Mouse (Mus musculus) heart, adult 18-20 months (tissue): ENCODE measurements at regions not wholly inside any gene's neighbourhood (a gene's known extent, or its start where the extent isn't known, plus 50 kb on each side); places are given as distances from the start of the nearest gene placed in this dataset.
"Not testable (repeated sequence)": the region's sequence is repeated elsewhere in the genome, so short reads cannot be mapped to it uniquely, and the experiment has no call there.

Experiments used
- DNase-seq, 2 experiments: peaks; one replicate each; pipeline ENCODE4 v3.0.0; 2021 to 2022; ENCODE audit warnings: mixed read lengths in 1 of 2

DNA sequence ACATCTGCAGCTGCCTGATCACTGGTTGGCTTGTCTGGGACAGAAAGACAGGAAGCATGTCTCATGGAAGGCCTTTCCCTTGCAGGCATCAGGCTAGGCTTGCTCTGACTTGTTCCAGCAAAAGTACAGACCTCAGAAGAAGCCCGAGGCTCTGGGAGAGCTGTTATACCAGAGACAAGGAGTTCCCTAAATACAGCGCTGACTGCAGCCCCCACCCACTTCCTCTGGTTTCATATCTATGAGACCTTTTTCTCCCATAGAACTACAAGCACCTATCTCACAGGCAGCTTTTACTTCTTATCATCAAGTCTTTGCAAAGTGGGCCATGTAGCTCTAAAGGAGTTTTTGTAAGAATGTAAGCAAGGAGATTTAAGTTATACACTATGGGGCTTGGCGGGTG lies 312.2 kb upstream of the Vmn1r3 start:
- DNase-seq, result not testable (repeated sequence)

DNA sequence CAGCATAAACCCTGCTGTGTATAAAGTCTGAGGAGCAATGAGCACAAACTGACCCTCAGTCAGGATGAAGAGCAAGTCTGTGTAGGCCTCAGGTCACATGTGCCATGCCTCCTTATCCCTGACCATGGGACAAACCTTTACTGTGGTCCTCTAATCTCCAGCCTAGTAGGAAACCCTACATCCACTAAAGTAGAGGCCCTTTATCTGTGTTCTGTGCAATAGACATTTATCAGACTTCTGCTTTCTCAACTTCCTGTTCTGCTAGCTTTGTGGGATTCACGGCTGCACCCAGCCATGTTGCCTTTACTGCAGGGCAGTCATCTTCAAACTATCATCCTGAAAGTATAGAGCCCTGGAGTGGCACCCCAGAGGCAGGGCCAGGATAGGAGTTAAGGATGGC lies 310.8 kb upstream of the Vmn1r3 start:
- not testable (repeated sequence) for DNase-seq

DNA sequence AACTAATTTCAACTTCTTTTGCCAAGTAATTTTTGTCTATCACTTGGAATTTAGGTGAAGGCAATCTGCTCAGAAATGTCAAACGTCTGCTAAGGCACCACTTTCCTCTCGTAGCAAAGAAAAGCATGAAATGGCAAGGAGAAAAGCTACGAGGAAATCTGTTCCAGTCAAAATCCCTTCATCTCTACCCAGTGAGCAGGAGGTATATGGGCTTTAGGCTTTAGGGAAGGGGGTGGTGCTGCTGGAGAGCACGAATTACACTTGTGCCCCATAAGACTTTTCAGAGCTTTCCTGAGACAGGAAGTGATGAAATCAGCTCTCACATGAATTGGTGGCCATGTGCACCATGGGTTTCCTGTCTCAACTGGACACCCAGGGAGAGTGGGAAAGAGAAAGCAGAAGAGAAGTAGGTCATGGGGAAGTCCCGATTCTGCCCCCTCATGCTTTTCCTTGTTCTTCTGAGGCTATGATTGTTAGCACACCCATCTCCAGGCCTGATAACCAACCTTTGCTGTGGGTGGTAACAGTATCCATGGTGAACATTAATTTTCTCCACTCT lies 309.0 kb upstream of the Vmn1r3 start:
- DNase-seq, result not testable (repeated sequence)

DNA sequence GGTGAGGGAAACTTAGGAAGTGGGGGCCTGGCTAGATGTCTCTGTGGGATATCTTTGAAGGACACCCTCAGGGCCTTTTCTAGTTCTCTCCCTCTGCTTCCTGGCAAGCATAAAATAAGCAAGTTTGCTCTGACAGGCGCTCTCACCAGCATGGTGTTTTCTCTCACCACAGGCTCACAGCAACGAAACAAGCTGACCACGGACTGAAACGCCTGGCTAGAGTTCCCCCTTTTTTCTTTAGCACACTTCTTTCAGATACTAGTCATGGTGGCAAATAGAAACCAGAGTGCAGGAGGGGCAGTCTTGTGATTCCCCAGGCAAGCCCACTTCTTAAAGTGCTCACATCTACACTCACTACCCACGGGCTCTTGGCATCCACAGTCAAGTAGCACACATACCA lies 305.7 kb upstream of the Vmn1r3 start:
- not testable (repeated sequence) for DNase-seq

DNA sequence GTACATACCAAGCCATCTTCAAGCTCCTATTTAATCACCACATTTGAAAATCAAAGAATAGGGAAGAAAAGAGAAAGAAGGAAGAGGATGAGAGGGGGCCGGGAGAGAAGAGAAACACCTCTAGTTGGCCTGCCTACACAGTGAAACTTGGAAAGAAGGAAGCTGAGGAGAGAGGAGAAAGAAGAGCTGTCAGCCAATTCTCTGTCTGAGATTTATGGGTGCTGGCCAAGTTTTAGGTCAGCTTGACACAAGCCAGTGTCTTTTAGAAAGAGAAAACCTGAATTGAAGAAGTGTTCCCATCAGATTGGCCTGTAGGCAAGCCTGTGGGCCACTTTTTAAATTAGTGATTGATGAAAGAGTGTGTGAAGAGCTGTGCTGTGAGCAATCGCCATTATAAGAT lies 296.9 kb upstream of the Vmn1r3 start:
- peak in 1 of 2 experiments; percentile 2 for DNase-seq

DNA sequence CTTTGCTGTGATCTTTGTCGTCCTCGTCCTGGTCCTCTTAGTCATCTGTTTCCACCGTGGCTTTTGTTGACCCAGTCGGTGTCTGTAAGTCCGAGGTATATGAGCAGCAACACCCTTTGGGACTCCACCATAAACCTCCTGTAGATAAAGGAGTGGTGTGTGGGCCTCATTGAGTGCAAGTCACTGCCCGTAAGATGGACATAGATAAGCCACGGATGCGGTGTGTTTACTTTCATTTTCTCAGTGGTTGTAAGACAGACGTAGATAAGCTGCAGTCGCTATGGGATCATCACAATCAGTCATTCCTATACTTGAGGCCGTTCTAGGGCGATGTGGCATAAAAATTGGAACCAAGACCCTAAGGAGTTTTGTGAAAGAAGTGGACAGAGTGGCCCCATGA lies 271.6 kb upstream of the Vmn1r3 start:
- DNase-seq, result no peak

DNA sequence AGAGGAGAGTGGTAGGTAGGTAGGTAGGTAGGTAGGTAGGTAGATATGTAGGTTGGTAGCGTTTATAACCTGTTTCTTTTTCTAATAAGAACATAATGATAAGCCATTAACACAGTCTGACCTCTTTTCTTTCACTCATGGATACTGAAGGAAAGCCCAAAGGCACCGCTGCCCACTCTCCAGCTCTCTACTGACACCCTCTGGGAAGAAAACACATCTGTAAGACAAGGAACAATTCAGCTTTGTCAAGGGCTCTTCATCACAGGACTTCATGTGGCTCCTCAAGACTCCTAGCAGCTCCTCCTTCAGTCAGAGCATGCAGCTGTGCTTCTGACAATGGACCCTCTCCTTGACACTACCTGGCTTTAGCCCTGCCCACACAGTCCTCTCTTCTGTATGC lies 252.2 kb upstream of the Vmn1r3 start:
- DNase-seq, result not testable (repeated sequence)

DNA sequence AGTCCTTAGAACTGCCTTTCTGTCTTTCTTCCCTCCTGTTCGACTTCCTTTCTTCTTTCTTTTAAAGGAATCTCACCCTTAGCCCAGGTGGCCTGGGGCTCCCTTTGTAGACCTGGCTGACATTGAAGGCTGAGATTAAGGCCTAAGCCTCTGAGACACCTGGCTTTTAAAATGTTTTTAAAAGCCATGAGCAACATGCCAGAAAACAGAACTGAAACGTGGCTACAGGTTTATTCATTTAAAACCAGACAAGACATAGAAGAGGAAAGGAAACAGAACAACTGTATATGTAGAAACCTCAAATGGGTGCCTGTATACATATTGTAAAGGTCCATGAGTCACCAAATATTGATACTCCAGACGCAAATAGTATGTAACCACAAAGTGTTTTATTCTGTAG lies 242.8 kb upstream of the Vmn1r3 start:
- no peak for DNase-seq

DNA sequence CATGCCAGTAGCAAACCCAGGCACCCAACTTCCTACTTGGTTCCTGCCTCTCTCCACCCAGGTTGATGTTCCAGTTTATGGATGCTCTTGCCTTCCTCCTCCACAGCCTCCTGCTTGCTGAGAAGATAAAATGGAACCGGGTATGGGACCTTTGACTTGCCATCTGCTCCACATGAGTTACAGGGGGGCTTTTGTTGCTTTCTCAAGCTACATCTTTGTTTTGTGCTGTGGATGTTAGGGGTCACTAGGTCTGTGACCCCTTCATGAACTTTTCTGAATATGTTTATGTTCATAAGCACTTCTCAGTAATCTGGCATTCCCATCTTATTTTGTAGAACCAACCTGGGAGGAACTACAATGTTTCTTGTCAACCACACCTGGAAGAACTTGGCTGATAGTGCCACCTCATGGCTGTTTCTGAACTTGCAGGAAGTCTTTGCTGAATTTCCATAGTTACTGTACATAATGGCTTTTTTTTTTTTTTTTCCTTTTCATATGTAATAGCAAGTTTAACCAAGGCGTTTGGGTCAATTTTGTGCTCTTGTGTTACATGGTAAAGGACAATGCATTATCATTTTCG lies 234.9 kb upstream of the Vmn1r3 start:
- DNase-seq, result peak; percentile 16 to 58

DNA sequence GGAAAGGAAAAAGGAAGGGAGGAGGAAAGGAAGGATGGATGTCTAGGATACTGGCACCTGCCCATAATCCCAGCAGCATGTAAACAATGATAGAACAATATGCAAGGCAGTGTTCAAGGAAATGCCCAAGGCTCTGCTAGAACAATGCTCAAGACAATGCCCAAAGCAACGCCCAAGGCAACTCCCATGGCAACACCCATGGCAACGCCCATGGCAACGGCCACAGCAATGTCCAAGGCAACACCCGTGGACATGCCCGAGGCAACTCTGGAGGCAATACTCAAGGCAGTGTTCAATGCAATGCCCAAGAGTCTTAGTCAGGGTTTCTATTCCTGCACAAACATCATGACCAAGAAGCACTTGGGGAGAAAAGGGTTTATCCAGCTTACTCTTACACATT lies 231.5 kb upstream of the Vmn1r3 start:
- no peak for DNase-seq

DNA sequence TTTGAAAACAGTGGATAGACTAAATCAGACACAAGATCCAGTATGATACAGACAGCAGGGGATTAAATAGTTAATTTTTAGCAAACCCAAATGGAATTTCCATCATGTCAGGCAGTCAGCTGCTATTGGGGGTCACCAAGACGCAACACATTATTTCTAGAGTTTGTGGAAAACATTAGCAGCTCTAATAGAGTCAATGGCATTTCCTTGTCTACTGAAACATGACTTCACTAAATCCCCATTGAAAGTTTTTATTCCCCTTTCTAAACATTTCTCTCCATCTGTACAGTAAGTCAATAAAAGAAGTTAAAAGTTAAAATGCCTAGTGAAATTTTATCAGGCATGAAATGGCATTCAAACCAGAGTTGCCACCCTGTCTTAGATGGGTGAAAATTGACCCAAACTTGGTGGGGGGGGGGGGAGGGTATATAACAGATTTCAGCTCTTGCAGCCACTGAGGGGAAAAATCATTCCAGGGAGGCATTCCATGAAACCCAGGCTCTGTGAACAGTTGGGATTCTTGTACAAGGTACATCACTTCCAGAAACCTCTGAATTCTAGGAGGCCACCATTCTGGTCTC lies 229.4 kb upstream of the Vmn1r3 start:
- DNase-seq, result not testable (repeated sequence)

DNA sequence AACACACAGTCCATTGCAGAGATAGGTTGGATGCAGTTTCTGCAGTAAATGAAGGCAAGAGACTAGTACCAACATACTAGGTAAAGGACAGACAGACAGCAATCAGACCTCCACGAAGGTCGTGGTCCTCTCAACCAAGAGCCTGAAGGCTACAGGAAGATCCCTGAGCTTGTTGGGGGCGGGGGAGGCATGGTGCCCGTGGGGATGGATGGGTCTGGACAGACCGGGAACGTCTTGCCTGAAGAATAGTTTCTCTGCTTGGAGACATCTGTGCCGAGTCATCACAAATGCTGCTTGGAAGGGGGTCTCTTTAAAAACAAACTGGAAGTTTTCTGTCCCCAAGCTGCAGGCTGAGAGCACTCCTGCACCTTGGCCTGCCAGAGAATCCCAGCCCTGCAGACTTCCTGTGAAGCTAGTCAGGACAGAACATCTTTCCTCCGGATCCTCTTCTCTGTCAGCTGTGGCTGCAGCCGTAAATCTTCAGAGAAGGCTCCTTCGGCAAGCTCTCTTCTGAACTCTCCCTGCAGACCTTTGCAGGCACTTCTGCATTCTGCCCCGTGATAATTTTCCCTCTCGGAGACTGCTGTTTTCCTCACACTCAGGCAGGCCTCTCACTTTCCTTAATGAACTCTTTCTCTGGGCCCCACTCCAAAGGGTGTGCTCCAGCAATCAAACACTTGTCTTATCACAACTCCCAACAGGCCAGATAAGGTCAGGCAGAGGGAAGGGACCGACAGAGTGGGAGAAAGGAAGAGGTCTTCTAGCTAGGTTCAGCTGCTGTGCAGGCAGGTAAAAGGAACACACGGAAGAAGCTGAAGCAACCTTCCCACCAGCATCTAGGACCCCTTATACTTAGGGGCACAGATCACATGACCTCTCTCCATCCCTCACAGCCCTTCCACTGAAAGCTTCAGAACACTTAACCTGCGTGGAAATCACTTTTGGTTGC lies 228.6 kb upstream of the Vmn1r3 start:
- DNase-seq, result no peak

DNA sequence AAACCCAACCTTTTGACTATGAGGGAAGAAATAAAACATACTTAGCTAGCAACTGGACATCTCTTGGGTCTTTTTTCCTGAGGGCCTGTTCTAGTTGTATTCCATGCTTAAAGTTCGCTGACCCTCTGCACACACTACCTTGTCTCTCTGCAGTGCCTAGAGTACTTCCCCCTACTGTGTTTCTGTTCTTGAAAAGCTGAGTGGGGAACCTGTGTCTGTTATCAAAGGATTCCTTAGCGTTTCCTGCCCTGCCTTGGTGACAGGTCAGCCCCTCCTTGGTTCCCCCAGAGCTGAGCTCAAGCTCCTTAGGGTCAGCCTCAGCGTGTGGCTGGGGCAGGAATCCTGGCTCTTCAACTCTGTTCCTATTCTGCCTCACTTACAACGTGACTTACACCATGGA lies 227.2 kb upstream of the Vmn1r3 start:
- not testable (repeated sequence) for DNase-seq

DNA sequence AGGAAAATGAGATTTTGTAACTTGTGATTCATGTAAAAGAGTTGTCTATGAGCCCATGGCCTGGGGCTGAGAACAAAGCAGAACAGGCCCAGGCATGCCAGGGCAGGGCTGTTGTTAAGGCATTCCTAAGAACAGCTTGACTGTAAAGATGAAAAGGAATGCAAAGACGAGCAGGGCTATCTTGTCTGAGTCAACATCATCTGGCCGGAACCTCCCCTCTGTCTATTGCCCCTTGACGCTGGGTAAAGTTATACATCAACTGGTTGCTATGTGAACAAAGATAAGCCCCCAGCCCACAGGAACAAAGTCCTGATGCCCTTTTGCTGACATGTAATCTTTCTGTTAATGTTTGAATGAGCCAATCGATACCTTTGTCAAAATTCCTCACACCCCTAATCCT lies 217.7 kb upstream of the Vmn1r3 start:
- DNase-seq, result not testable (repeated sequence)

DNA sequence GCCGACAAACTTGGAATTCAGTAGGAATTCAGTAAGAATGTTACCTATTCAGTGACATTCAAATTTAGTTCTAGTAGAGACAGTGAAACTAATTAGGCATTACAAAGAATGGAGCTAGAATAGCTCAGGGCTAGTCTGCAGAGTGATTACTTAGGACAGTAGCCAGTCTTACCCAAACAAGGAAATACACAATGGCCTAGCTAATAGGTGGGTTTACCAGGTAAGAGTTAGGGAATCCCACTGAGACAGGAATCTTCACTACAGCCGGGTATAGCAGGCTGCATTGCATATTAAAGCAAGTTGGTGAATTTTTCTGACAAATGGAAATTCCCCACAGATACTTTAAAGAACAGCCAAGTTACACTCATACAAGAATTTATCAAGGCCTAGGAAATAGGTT lies 216.6 kb upstream of the Vmn1r3 start:
- not testable (repeated sequence) for DNase-seq

DNA sequence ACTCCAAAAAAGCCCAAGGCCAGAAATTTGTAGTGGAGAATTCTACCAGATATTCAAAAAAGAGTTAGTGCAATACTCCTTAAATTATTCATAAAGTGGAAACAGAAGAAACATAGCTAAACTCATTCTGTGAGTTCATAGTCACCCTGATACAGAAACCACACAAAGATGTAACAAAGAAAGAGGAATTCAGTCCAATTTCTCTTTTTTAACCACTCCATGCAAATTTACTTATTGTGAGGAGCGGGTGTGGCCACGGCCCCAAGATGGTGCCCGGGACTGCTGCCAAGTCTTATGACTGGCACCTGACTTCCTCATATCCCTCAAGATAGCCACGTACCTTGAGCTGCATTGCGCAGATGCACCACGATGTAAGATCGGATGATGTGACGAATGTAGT lies 206.4 kb upstream of the Vmn1r3 start:
- DNase-seq, result not testable (repeated sequence)

DNA sequence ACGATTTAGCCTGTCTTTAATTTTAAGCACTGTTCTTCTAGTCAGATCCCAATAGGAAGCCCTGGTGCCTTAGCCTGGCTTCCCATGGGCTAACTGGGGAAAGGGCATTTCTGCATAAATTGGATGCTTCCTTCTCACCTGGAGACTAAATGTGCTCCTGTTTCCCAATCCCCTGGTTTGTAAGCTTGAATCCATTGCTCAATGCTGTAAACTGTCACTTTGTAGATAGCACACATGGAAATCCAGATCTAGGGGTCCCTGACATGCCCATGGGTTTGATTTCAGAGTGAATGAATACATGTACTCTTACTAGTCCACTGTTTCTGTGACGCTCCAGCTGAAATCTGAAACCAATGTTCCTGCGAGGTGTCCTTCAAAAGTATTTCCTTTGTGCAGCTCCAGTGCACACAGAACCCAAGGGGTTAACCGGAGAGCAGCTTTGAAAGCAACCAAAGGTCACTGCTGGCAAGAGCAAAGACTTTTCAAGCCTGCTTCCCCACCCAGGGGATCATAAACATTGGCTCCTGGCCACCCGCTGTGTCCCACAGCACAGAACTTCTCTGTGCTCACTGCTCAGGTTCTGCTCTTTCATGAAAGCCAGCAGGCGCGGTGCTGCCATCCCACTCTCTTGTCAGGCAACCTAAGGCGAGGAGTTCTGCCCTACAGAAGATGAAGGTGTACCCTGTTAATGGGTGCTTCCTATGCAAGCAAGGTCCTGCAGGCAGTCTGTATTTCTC lies 188.0 kb upstream of the Vmn1r3 start:
- DNase-seq, result not testable (repeated sequence)

DNA sequence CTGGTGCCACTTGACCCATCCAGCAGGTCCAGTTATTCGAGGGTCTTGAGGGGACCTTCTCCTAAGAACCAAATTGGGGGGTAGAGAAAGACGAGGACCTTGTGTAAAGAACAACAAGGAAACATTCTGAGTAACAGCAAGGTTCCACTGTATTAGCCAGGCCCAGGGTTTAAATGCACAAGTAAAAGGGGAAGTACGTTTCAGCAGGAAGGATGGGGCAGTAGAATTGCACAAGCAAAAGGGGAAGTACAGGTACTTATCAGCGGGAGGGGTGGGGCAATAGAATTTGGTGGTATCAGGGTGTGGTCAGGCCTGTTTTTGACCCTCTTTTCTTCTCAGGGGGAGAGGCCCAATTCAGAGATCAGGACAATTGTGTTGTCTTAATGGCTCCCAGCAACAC lies 182.9 kb upstream of the Vmn1r3 start:
- not testable (repeated sequence) for DNase-seq

DNA sequence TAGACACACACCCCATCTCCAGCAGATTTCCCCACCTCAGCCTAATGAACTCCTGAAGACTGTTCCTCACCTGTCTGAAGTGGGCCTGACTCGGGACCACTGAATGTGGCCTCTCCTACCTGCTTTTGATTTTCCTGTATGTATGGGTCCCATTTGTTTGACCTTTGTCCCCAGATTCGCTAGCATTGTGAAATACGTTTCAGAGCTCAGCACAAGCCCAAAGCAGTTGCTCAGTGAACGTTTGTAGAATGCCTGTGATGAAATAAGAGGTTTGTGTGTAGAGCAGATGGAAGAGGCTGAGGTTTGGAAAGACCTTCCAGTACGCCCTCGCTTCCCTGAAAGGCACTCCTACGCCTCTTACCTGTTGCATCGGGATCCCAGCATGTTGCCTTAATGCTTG lies 158.3 kb upstream of the Vmn1r3 start:
- not testable (repeated sequence) for DNase-seq

DNA sequence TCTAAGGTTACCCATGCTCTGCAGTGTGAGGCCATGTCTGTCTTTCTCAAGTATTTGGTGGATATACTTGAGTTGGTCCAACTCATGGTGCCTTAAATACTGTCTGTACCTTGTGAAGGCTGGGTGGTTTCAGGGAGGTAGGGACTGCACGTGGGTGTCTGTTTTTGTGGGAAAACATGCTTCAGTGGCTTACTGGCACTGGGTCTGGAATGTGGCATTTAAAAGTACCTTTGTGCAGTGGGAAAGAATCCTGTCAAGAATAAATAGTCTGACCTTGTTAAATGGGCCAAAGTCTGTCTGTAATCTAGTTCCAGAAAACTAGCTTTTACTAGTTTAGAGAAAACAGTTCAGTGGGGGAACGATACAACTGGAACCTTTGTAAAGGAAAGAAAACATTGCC lies 157.5 kb upstream of the Vmn1r3 start:
- DNase-seq, result not testable (repeated sequence)

DNA sequence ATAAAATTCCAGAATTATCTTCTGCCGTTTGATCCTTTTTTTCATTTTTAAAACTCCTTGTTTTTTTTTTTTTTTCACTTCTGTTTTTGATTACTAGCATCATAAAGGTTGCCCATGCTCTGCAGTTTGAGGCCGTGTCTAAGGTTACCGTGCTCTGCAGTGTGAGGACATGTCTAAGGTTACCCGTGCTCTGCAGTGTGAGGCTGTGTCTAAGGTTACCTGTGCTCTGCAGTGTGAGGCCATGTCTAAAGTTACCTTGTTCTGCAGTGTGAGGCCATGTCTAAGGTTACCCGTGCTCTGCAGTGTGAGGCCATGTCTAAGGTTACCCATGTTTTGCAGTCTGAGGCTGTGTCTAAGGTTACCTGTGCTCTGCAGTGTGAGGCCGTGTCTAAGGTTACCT lies 157.0 kb upstream of the Vmn1r3 start:
- not testable (repeated sequence) for DNase-seq
